Mouse (Mus musculus): ENCODE measurements around the gene Glra4. TPM values are rescaled to one million over a fixed set of nuclear protein-coding genes. Genes with fewer than 3 reads are reported as not detected.

Glra4 gene
- polyA plus RNA-seq, 1 experiment from 2014 or later, result not detected

GRCm38 (mm10) chrX:136708168-136708681 is 71.7 kb downstream of the Glra4 start:
- H3K27ac ChIP-seq (ENCODE audit: low read depth, low read length), result peak overlapping the region; percentile 60; the same call in 1 of the 2 replicates
- peak overlapping the region; percentile 46 for H3K9ac ChIP-seq (ENCODE audit: low read depth, low read length)
- ATAC-seq, result peak; percentile 45; the same call in 1 of the 2 replicates
- H3K9me3 ChIP-seq (ENCODE audit: control insufficient read depth), result no peaks in the 10 kb centered on the region
- peak overlapping the region; percentile 51 for H3K4me3 ChIP-seq (ENCODE audit: low read depth, low read length)
- no peaks in the 10 kb centered on the region for H3K27me3 ChIP-seq (replicated peaks; ENCODE audit: control insufficient read depth, insufficient read depth, low read length)
- H3K36me3 ChIP-seq (ENCODE audit: control insufficient read depth, insufficient read depth), result no peaks in the 10 kb centered on the region
- peak overlapping the region; percentile 68 for H3K4me2 ChIP-seq (replicated peaks; ENCODE audit: low read depth)
- no peaks in the 10 kb centered on the region for H3K4me1 ChIP-seq (replicated peaks; ENCODE audit: control insufficient read depth, insufficient read depth, low read length)
- TF ChIP-seq CTCF (IDR thresholded peaks at IDR 0.05; ENCODE audit: low read depth), result no peak
- 15% methylated on average over 17 of the region's 18 CpGs for WGBS

Other genes with a start within 250 kb of the Glra4 start
- not detected in 2 replicates for gene Kir3dl2, start 236.1 kb downstream of the Glra4 start, polyA plus RNA-seq (2015; fragmentation: Nextera tagmentation; extraction: Ambion mirVana)
- gene Tceal3, start 189.3 kb downstream of the Glra4 start, polyA plus RNA-seq (2015; fragmentation: Nextera tagmentation; extraction: Ambion mirVana), result 4.0 and 4.6 TPM in 2 replicates
- 5.8 and 6.1 TPM in 2 replicates for gene Tceal1, start 72.2 kb downstream of the Glra4 start, polyA plus RNA-seq (2015; fragmentation: Nextera tagmentation; extraction: Ambion mirVana)
- 459 and 483 TPM in 2 replicates for gene Morf4l2, start 36.5 kb downstream of the Glra4 start, polyA plus RNA-seq (2015; fragmentation: Nextera tagmentation; extraction: Ambion mirVana)
- gene Plp1, start 42.5 kb upstream of the Glra4 start, polyA plus RNA-seq (2015; fragmentation: Nextera tagmentation; extraction: Ambion mirVana), result 1.9 and 3.0 TPM in 2 replicates
- gene Rab9b, start 88.6 kb upstream of the Glra4 start, polyA plus RNA-seq (2015; fragmentation: Nextera tagmentation; extraction: Ambion mirVana), result 0.21 and 0.27 TPM in 2 replicates
- not detected in 2 replicates for gene H2bfm, start 147.2 kb upstream of the Glra4 start, polyA plus RNA-seq (2015; fragmentation: Nextera tagmentation; extraction: Ambion mirVana)
- gene Tmsb15b2, start 195.4 kb upstream of the Glra4 start, polyA plus RNA-seq (2015; fragmentation: Nextera tagmentation; extraction: Ambion mirVana), result 56.8 and 62.6 TPM in 2 replicates
- gene Tmsb15l, start 196.7 kb upstream of the Glra4 start, polyA plus RNA-seq (2015; fragmentation: Nextera tagmentation; extraction: Ambion mirVana), result 3.7 and 7.0 TPM in 2 replicates
- gene Tmsb15b1, start 196.7 kb upstream of the Glra4 start, polyA plus RNA-seq (2015; fragmentation: Nextera tagmentation; extraction: Ambion mirVana), result 31.0 and 34.1 TPM in 2 replicates
- 7.7 and 8.4 TPM in 2 replicates for gene Zcchc18, start 213.0 kb upstream of the Glra4 start, polyA plus RNA-seq (2015; fragmentation: Nextera tagmentation; extraction: Ambion mirVana)

All from intestine, postnatal 0 days (tissue).